Mouse (Mus musculus): ENCODE data around the gene Atp5g2.
"Not testable (repeated sequence)": the region's sequence is repeated elsewhere in the genome, so short reads cannot be mapped to it uniquely, and the experiment has no call there.

Gene Atp5g2

DNA sequence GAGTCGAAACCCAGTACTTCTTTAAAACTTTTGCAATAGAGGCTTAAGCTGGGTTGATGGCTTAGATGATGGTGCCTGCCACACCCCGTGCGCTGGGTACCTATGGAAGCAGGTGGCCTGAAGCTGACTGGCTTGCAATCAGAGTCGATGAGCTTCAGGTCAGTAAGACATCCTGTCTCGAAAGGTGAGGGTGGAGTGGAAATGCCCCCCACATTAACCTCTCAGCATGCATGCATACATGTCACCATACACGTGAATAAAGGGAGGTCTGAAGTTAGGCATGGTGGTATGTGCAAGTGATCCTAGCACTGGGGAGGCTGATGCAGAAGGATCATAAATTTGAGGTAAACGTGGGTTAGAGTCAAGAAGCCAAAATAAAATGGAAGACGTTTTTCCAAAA is 2.6 kb downstream of the Atp5g2 start:
- no peak for DNase-seq (ENCODE audit: low spot score in 2 of 2)

DNA sequence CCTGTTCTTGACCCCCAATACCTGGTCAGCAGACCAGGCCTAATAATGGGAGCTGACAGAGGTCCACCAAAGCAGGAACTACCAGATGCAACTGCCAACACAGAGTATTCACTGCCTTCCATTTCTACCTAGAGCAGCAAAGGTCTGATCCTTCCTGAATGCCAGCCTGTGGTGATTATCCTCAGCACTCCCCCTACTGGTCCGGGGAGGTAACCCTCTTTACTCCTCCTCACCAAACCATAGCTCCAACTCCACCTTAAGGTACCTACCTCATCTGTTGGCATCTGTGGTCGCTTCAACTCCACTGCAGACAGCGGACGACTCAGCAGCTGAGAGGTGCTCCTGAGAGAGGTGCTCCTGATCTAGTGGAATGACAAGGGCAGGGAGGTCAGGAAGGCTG is 6.7 kb downstream of the Atp5g2 start:
- peak in 1 of 2 experiments; percentile 26 for DNase-seq (ENCODE audit: low spot score in 2 of 2)

DNA sequence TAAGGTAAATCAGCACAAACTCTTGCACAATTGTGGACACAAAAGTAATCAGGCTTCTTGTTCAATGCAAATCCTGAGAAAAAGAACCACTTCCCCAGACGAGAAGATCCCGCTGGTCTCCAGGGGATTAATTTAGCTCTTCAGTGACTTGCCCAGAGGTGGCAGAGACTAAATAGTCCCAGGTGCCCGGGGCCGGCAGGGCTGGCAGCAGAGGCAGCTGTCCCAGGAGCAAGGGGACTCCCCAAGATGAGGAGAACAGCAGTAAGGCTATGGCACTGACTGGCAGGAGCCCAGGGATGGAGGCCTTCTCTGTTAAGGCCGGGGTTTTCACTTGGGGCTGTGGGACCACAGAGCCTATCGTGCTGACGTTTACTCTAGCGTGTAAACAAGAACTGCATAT is 8.3 kb downstream of the Atp5g2 start:
- DNase-seq (ENCODE audit: low spot score in 2 of 2): no peak

DNA sequence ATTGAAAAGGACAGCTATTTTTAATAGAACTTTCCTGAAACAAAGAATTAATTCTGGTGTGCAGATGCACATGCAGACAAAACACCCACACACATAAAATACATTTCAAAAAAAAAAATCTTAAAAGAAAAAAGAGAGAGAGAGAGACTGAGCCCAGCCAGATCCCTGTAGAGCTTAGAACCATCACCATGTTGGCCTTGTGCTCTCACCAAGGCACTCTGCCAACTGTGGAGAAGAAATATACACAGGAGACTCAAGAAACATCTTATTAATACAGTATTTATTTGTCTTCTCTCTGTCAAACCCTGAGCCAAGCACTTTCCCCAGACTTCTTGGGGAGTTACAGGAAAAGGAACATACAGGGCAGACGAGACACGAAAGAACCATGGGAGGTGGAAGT is 9.6 kb downstream of the Atp5g2 start:
- not testable (repeated sequence) for DNase-seq (ENCODE audit: low spot score in 2 of 2)

DNA sequence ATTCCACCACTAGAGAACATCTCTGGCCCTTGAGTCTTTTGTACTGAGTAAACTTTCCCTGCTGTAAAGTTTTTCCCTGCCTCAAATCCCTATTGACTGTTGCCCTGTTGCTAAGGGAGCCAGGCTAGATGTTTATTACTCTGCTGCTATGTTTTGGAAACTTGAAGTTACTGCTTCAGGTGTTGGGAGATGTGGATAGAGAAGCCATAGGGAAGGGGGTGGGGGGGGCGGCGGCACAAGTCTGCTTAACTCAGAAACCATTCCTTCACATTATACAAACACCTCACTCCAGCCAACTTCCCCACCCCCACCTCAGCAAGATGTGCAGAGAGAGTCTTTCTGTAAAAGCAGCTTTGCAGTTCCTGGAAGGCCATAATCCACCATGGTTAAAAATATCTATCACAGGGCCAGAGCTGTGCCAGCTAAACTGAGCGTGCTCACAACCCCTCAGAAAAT is 14.2 kb downstream of the Atp5g2 start:
- no peak for DNase-seq (ENCODE audit: low spot score in 2 of 2)

DNA sequence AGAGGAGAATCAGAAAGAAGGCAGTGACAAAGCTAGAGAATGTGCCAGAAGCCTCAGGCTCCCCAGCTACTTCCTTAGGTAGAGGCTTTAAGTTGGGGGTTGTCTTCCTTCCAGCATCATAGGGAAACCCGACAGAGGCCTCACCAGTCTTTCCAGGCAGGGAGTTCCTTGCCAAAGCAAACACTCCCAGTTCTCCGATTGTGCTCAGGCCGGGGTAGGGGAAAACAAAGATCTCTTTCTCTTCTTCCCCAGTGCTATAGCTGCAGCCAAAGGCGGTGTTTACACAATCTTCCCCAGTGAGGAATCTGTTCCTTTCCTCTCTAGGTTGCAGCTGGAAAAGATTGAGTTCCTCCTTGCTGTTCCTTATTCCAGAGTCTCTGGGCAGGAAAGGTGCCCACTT is 15.5 kb downstream of the Atp5g2 start:
- no peak for DNase-seq (ENCODE audit: low spot score in 2 of 2)

DNA sequence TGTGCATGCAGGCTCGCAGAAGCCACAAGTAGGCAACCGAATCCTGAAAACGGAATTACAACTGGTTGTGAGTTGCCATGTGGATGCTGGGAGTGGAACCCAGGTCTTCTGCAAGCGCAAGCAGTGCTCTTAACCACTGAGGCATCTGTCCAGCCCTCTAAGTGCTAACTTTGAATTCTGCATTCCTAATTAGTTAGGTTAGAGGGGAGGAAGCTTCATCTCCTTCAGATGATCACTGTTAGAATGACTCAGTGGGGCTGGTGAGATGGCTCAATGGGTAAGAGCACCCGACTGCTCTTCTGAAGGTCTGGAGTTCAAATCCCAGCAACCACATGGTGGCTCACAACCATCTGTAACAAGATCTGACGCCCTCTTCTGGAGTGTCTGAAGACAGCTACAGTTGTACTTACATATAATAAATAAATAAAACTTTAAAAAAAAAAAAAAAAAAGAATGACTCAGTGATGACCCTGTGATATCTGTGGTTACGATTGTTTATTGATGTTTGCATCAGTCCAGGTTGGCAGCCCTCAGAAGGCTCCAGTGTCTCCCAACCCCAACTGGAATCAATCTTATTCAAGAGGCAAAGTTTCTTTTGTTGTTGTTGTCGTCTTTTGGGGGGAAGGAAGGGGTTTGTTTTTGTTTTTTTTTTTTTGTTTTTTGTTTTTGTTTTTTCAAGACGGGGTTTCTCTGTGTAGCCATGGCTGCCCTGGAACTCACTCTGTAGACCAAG is 20.1 kb downstream of the Atp5g2 start:
- not testable (repeated sequence) for DNase-seq (ENCODE audit: low spot score in 2 of 2)

DNA sequence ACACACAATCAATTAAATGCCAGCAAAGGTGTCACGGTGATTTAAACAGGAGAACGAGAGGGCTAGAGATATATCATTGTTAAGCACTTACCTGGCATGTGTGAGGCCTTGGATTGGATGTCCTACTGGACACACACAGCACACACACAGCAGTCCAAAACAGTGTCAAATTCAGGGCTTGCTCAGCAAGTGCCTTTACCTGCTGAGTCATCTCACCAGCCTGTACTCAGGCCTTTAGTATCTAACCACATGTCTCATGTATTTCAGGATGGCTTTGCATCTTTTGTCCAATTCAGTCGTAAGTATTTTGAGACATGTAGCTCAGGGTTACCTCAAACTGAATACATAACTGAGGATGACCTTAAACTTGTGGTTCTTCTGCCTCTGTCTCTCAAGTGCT is 21.0 kb downstream of the Atp5g2 start:
- no peak for DNase-seq (ENCODE audit: low spot score in 2 of 2)

DNA sequence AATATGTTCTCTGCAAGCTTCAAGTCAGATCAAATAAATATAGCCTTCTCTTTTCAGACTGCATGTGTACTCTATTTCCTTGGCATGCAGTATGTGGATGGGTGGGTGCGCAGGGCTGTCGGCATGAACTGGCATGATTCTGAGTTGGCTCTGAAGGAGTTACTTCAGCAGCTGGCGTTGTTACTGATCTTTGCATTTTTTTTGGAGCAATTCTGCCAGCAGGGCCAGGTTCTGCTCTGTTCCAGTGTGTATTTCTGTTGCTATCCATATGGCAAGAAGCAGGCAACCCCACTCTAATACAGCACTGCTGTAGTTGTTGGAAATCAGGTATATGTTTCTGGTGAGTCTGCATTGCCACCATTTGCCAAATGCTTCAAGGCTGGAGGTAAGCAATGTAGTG is 36.3 kb downstream of the Atp5g2 start:
- DNase-seq (ENCODE audit: low spot score in 2 of 2): no peak

DNA sequence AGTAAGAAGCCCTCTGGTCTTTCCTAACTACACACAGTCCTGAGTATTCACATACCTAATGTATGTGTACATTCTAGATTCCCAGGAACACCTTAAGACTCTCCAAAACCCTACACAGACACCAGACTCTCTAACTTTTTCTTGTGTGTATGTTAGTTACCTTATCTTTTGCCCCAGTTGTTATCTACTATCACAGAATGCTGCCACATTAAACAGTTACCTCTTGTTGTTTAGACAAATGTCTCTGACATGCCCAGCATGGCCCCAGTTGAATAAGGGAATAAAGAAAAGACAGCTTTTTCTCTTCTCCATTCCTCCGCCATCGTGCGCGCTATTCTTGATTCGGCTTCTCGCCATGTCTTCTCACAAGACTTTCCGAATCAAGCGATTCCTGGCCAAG is 37.5 kb downstream of the Atp5g2 start:
- no peak for DNase-seq (ENCODE audit: low spot score in 2 of 2)

DNA sequence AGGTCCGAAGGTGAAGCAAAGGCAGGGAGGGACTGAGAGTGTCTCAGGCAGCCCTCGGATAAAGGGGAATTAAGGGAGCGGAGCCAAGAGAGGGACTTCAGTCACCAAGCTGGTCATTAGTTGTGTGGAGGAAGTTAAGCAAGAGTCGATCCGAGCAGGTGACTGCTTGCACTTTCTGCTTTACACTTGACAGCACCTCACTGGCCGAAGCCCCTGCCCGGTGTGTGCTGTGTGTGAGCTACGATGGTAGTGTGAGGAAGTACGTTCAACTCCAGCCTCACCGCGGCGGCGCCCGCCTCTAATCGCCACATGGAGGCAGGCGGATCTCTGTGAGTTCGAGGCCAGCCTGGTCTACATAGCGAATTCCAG is 46.5 kb downstream of the Atp5g2 start:
- no peak for DNase-seq (ENCODE audit: low spot score in 2 of 2)

DNA sequence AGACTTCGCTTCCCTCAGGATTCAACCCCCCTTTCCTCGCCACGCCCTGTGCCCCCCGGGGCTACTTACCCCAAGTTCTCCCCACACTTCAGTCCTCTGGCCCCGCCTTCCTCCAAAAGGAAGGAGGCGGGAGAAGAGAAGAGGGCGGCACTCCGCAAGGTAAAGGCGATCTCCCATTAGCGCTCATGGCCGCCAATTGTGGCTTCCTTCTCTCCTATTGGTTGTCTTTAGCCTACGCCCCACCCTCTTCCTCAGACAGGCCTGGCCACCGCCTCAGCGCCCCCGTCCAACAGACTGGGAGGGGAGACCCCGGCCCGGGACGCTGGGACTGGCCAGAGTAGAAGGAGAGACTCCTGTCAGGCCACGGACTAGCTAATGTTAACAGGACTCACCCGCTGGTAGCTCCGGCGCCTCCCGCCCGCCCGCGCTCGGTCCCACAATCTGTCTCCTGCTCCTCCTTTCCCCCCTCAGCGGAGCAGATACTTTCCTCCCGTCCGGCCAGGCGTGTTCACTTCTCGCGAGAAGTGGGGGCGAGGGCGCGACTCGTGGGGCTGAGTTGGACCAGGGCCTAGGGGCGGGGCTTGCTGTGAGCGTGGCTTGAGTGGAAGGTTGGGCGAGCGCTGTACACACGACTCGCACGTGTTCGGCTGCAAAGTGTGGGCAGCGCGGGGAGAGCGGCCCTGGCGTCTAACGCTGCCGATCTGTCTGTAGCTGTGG is 47.0 kb downstream of the Atp5g2 start, which contains the start of the genes Gm28047 and Atf7:
Gene Gm28047, minus strand, starts transcription at position 98 of the 717 bp plus-strand sequence.
Gene Atf7, minus strand, starts transcription at position 495 of the 717 bp plus-strand sequence.
- DNase-seq (ENCODE audit: low spot score in 2 of 2): peak; percentile 100

DNA sequence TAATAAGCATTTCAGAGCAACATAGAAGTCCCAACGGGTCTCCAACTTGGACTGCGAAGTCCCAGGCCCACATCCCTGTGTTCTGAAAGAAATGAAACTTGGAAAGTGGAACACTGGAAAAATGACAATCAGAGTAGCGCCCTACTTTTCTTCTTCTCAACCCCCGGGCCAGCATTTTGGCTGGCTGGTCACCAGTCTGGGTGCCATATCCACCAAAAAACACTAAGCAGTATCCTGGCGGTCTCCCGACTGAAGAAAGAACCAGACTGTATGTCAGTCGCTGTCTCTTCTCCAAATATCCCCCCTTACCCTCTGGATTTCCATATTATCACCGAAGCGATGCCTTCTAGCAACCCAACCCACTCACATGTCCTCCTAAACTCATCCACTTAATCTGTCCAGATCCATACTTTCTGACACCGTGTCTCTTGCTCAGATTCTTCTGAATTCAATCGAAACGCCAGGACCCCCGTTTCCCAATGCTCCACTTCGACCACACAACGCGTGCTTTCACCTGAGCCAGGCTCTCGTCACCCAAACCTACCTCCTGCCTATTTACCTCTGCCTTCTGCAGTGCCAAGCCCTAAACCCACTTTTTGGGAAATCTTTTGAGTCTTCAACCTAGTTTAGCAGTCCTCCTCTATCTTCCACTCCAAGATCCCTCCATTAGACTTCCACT is 47.7 kb downstream of the Atp5g2 start:
- DNase-seq (ENCODE audit: low spot score in 2 of 2): peak; percentile 6 to 19

DNA sequence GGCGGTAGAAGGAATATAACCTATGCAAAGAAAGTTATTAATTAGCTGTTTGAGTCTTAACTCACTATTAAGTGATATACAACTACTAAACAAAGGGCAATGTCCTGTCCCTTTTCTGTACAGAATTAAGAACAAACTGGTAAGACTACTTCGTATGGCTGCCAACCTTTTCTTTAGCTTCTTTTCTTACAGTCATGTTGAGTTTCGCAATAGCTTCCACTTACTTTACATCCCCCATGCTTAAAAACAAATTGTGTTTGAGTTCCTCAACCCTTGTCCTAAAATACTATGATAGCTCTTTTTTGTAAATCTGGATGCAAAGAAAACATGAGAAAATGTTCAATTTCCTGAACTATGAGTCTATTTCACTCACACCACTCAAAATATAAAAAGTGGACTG is 49.0 kb downstream of the Atp5g2 start:
- DNase-seq (ENCODE audit: low spot score in 2 of 2): no peak

DNA sequence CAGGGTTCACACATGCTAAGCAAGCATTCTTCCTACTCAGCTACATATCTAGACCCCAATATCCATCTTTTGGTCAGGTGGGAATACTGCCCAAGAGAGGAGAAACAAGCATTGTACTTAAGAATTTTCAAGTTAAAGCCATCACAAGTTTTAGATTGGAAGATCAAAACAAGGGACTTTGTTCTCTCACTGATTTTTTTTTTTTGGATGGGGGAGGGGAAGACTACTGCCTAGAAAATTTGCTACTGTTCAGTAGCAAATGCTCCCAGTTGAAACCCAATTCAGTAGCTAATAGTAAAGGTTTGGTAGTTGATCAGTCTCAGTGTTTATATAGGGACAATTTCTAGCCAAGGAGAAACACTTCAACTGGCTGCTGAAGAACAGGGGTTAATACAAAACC is 49.6 kb downstream of the Atp5g2 start:
- DNase-seq (ENCODE audit: low spot score in 2 of 2): no peak

DNA sequence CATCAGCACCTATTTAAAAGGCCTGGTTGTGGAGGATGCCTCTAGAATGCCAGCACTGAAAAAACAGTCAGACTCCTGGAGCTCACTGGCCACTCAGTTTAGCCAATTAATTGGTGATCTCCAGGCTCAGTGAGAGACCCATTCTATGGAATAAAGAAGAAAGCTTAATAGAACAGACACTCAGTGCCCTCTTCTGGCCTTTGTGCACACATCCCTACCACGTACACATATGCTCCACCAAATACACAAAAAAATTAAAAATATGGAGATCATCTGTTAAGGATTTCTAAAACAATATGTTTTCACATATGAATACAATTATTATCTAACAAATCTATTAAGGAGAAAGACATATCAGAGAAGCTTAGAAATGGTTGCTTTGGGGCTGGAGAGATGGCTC is 51.4 kb downstream of the Atp5g2 start:
- DNase-seq (ENCODE audit: low spot score in 2 of 2): no peak

DNA sequence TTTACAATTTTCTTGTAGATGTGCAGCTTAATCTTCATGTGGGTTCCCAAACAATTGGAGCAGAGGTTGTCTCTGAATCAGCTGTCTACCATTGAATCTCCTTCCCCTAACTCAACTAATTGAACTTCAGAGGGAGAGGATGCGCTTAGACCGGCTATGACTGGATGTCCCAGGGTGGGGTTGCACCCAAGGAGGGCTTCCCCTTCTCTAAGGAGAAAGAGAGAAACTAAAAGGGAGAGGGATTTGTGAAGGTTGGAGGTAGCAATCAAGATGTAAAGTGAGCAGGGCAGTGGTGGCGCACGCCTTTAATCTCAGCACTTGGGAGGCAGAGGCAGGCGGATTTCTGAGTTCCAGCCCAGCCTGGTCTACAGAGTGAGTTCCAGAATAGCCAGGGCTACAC is 52.7 kb downstream of the Atp5g2 start:
- DNase-seq (ENCODE audit: low spot score in 2 of 2): no peak

DNA sequence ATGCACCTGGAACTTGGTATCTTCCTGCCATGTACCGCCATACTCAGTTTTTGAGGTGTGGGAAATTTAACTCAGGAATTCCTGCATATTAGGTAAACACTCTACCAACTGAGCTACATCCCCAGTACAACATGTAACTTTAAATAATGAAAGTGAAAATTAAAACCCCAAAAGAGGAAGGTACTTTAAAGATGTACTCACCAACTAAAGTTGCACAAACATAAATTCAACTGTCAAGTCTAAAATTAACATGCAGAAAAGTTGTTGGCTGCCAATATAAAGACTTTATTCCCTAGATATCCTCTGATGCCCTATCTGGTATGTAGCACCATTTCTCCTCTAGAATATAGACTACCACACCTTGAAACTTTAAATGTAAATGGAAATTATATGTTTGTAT is 54.5 kb downstream of the Atp5g2 start:
- no peak for DNase-seq (ENCODE audit: low spot score in 2 of 2)

DNA sequence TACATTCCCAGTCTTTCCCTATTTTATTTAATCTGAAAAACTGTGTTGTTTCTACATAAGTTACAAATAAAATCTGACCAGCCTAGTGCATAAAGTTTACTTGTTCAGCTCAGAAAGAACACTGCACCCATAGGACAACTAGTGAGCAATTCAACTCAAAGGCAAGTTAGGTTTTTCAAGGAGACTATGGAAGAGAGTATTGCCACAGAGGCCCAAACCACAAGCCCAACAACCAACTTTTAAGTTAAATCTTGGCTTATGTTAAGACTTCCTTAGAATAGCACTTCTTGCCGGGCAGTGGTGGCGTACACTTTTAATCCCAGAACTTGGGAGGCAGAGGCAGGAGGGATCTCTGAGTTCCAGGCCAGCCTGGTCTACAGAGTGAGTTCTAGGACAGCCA is 56.0 kb downstream of the Atp5g2 start:
- no peak for DNase-seq (ENCODE audit: low spot score in 2 of 2)

DNA sequence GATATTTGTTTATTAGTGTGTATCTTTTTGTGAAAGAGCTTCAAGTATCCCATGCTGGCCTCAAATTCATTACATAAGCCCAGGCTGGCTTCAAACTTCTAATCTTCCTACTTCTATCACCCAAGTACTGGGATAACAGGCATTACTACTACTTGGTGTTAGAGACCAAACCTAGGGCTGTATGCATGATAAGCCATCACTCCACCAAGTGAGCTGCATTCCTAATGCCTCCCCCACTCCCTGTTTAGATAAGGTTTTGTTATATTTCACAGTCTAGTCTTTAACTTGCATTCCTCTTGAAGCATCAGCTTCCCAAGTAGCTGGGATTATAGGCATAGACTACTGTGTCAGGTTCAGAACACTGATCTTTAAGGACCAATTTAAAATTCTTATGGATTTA is 57.9 kb downstream of the Atp5g2 start:
- DNase-seq (ENCODE audit: low spot score in 2 of 2): no peak

DNA sequence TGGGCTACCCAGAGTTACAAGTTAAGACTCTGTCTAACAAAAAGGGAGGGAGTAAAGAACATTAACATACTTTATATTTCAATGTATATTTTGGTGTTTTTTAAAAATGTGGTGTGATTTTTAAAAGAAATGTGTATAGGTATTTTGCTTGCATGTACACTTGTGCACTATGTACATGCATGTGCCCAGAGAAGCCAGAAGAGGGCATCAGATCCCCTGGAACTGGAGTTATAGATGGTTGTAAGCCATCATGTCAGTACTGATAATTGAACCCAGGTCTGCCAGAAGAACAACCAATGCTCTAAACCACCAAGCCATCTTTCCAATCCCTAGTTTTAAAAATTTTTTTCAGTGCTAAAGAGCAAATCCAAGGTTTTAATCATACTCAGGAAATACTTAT is 59.2 kb downstream of the Atp5g2 start:
- DNase-seq (ENCODE audit: low spot score in 2 of 2): no peak
